Mouse (Mus musculus) stomach, embryonic 14.5 days (tissue): Measurements from ENCODE around the gene Slc12a9. TPM values are rescaled to one million over a fixed set of nuclear protein-coding genes. Genes with fewer than 3 reads are reported as not detected.
A peak's percentile ranks its signal among the peaks of the same experiment; 100 is the strongest.

Source experiments
- ATAC-seq: fragments of 200-750 bp; cut with Nextera tagmentation; 2 replicates; pipeline ENCODE4 v1.8.0; 2017; ENCODE audit warnings: low read depth, moderate TSS enrichment; ENCODE audit not compliant: insufficient number of reproducible peaks, insufficient read depth, low FRiP score
- H3K27ac ChIP-seq: fragments of 300-500 bp; sonication (generic); 2 replicates; pipeline ENCODE4 v1.5.1; 2014; ENCODE audit warnings: mild to moderate bottlenecking, low read length, moderate library complexity, mixed read lengths
- H3K27me3 ChIP-seq: fragments of 300-500 bp; sonication (generic); 2 replicates; pipeline ENCODE4 v1.6.1; 2014; ENCODE audit warnings: low read length, control low read depth, mixed read lengths; ENCODE audit not compliant: control insufficient read depth, insufficient read depth
- H3K36me3 ChIP-seq: fragments of 300-500 bp; sonication (generic); 2 replicates; pipeline ENCODE4 v1.6.1; 2014; ENCODE audit warnings: mild to moderate bottlenecking, control low read depth, low read length, moderate library complexity, mixed read lengths; ENCODE audit not compliant: control insufficient read depth, insufficient read depth
- H3K4me1 ChIP-seq: fragments of 300-500 bp; sonication (generic); 2 replicates; pipeline ENCODE4 v1.6.1; 2014; ENCODE audit warnings: low read length, control low read depth, mixed read lengths; ENCODE audit not compliant: control insufficient read depth, insufficient read depth
- H3K4me2 ChIP-seq: fragments of 300-500 bp; sonication (generic); replicated peaks from 2 replicates; pipeline ENCODE4 v1.6.1; 2014; ENCODE audit warnings: low read depth, low read length, control low read depth
- H3K4me3 ChIP-seq: fragments of 300-500 bp; sonication (generic); 2 replicates; pipeline ENCODE4 v1.5.1; 2014; ENCODE audit warnings: low read depth, low read length, control low read depth
- H3K9ac ChIP-seq: fragments of 300-500 bp; sonication (generic); replicated peaks from 2 replicates; pipeline ENCODE4 v1.6.1; 2014; ENCODE audit warnings: low read depth, mild to moderate bottlenecking, control low read depth, low read length, moderate library complexity, mixed read lengths
- H3K9me3 ChIP-seq: fragments of 300-500 bp; sonication (generic); 2 replicates; pipeline ENCODE4 v1.6.1; 2016; ENCODE audit warnings: low read depth, low read length, control low read depth; ENCODE audit not compliant: control insufficient read depth
- whole genome bisulfite sequencing: fragments of 180-500 bp; shearing (Covaris S2); extraction: QIAGEN DNeasy Blood & Tissue Kit; methylation state at CpG from one replicate; pipeline ENCODE4 v1.1.7; 2014; 5-methylcytosine and 5-hydroxymethylcytosine counted together
- polyA plus RNA-seq: library from polyadenylated mRNA; unstranded; fragments of >200 nt; fragmentation: Nextera tagmentation; extraction: Ambion mirVana; gene quantifications from 2 replicates; pipeline ENCODE4 v1.2.1, GENCODE M21; 2014

Slc12a9 gene
- polyA plus RNA-seq, result 8.0 and 10.1 TPM in 2 replicates

- ATAC-seq, result peak; percentile 82
- under 1% methylated on average over 44 of the region's 44 CpGs for WGBS
Observed at GRCm38 (mm10) chr5:137333512-137334174, at the start of gene Slc12a9. Slc12a9 (minus strand) TSS chr5:137333597.

GRCm38 (mm10) chr5:137381152-137381551 is 47.8 kb upstream of the Slc12a9 start:
- H3K9me3 ChIP-seq, result no peaks in the 10 kb centered on the region
- ATAC-seq, result no peak
- H3K27ac ChIP-seq, result no peak overlapping the region
- H3K27me3 ChIP-seq, result no peaks in the 10 kb centered on the region
- H3K9ac ChIP-seq, result no peak overlapping the region
- H3K4me2 ChIP-seq, result no peak overlapping the region
- H3K36me3 ChIP-seq, result no peaks in the 10 kb centered on the region
- peaks cover 6% of the 10 kb centered on the region; the same call in 1 of the 2 replicates for H3K4me1 ChIP-seq
- WGBS, result 51% methylated on average over 4 of the region's 4 CpGs
- no peak overlapping the region for H3K4me3 ChIP-seq

More at GRCm38 (mm10) chr5:137333512-137334174, at the start of gene Slc12a9:
- Histone ChIP-seq H3K27me3 (no peaks in the 10 kb centered on the region), H3K4me2 (peak within 1 kb of the TSS; percentile 90), H3K4me1 (no peaks in the 10 kb centered on the region; the same call in 1 of the 2 replicates), H3K36me3 (no peaks in the 10 kb centered on the region), H3K9ac (peak within 1 kb of the TSS; percentile 52; the same call in 1 of the 2 replicates), H3K9me3 (no peaks in the 10 kb centered on the region), H3K27ac (peak within 1 kb of the TSS; percentile 33; the same call in 1 of the 2 replicates), H3K4me3 (peak within 1 kb of the TSS; percentile 63)

DNA sequence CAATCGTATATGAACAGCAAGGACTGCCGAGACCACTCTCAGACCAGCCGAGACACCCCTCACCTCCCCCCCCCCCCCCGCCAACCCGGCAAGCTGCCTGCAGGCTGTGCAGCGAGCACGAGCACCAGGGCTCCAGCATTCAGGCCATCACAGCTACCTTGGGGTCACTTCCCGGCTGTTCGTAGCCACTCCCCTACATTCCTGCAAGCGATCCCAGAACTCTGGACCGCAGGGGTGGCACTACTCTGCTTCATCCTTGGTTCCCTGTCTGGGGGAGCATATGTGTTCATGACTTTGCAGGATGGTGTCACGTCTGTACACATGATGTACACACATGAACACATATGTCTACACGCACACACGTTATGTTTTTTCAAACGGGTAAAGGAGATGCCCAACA is 44.2 kb upstream of the Slc12a9 start:
- WGBS, result 25% methylated on average over 11 of the region's 15 CpGs
- Histone ChIP-seq H3K36me3 (peaks cover 20% of the 10 kb centered on the region), H3K4me2 (peak overlapping the region; percentile 23; the same call in 1 of the 2 replicates), H3K4me3 (no peak overlapping the region), H3K27me3 (no peaks in the 10 kb centered on the region), H3K4me1 (peaks cover 13% of the 10 kb centered on the region), H3K27ac (no peak overlapping the region), H3K9me3 (no peaks in the 10 kb centered on the region), H3K9ac (no peak overlapping the region)
- no peak for ATAC-seq

DNA sequence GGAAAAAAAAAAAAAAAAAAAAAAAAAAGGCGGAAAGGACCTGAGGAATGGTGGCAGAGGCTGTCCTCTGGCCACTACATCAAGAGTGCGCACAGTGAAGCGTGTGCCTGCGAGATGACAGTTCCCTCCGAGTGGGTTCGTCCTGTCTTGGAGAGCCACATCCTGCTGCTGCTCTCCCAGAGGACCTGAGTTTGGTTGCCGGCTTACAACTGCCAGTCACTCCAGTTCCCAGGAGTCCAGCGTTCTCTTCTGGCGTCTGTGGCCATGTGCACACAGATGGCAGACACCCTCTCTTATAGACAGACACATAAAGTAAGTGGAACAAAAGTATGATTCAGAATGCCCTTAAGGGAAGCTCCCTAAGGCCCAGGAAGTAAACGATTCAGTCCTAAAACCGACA is 43.8 kb upstream of the Slc12a9 start:
- Histone ChIP-seq H3K27ac (0 out of 2 replicates have a peak overlapping the region, but pooled peaks have one; percentile 55), H3K9ac (no peak overlapping the region; the same call in 1 of the 2 replicates), H3K36me3 (peaks cover 24% of the 10 kb centered on the region), H3K27me3 (no peaks in the 10 kb centered on the region), H3K9me3 (no peaks in the 10 kb centered on the region), H3K4me3 (no peak overlapping the region), H3K4me2 (peak overlapping the region; percentile 23; the same call in 1 of the 2 replicates), H3K4me1 (peaks cover 13% of the 10 kb centered on the region)
- WGBS, result 24% methylated on average over 11 of the region's 11 CpGs
- ATAC-seq, result peak; percentile 5; the same call in 1 of the 2 replicates

- H3K36me3 ChIP-seq, result peaks cover 29% of the 10 kb centered on the region
- no peak overlapping the region for H3K27ac ChIP-seq
- peaks cover 13% of the 10 kb centered on the region for H3K4me1 ChIP-seq
- H3K9me3 ChIP-seq, result no peaks in the 10 kb centered on the region
- WGBS, result 54% methylated on average over 9 of the region's 9 CpGs
- H3K4me3 ChIP-seq, result no peak overlapping the region
- no peak overlapping the region for H3K4me2 ChIP-seq
- H3K27me3 ChIP-seq, result no peaks in the 10 kb centered on the region
- ATAC-seq, result peak; percentile 16; the same call in 1 of the 2 replicates
- H3K9ac ChIP-seq, result no peak overlapping the region
Observed at GRCm38 (mm10) chr5:137376722-137377121, 43.3 kb upstream of the Slc12a9 start.

DNA sequence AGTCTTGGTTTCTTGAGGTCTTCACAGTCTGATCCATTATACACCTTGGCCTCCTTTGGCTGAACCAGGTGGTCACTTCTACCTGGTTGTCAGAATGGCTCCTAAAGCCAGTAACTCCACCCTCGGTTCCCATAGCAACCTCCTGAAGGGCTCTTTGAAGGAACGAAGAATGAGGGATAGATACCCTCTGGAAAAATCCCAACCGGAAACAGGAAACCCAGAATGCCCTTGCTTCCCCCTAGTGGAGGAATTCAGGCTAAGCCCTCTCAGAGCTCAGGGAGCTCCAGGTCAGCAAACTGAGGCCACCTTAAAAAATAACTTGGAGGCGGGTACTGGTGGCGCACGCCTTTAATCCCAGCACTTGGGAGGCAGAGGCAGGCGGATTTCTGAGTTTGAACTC is 42.8 kb upstream of the Slc12a9 start:
- Histone ChIP-seq H3K9me3 (no peaks in the 10 kb centered on the region), H3K36me3 (peaks cover 34% of the 10 kb centered on the region), H3K4me1 (peaks cover 13% of the 10 kb centered on the region), H3K27me3 (no peaks in the 10 kb centered on the region), H3K27ac (peak overlapping the region; percentile 27; the same call in 1 of the 2 replicates), H3K9ac (no peak overlapping the region), H3K4me3 (no peak overlapping the region), H3K4me2 (no peak overlapping the region)
- WGBS, result 39% methylated on average over 7 of the region's 7 CpGs
- ATAC-seq, result no peak

DNA sequence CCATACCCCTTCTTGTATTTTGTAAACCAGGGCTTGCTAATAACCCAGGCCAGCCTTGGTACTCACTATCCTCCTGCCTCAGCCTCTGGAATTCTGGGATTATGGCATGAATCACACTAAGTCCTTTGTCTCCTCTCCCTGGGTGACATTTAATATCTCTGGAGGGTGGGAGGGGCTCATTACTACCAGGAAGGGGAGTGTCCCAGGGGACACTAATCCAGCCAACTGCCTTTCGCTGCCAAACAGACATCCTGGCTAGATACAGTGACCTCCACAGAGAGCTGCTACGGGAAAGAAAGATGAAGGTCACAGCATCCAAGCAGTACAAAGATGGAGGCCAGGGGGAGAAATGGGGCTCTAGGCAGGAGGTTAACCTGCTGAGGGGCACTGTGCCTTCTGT is 42.2 kb upstream of the Slc12a9 start:
- H3K4me1 ChIP-seq, result peaks cover 13% of the 10 kb centered on the region
- no peaks in the 10 kb centered on the region for H3K9me3 ChIP-seq
- no peak overlapping the region for H3K4me3 ChIP-seq
- no peak overlapping the region for H3K4me2 ChIP-seq
- H3K36me3 ChIP-seq, result peaks cover 40% of the 10 kb centered on the region
- no peak overlapping the region for H3K9ac ChIP-seq
- no peaks in the 10 kb centered on the region for H3K27me3 ChIP-seq
- no peak for ATAC-seq
- H3K27ac ChIP-seq, result peak overlapping the region; percentile 30; the same call in 1 of the 2 replicates
- WGBS, result 36% methylated on average over 2 of the region's 2 CpGs

GRCm38 (mm10) chr5:137374521-137375080 is 41.2 kb upstream of the Slc12a9 start:
- 0 out of 2 replicates have a peak overlapping the region, but pooled peaks have one; percentile 10 for H3K27ac ChIP-seq
- 60% methylated on average over 4 of the region's 4 CpGs for WGBS
- H3K9ac ChIP-seq, result no peak overlapping the region
- ATAC-seq, result no peak
- H3K4me2 ChIP-seq, result no peak overlapping the region
- H3K36me3 ChIP-seq, result peaks cover 49% of the 10 kb centered on the region
- H3K9me3 ChIP-seq, result no peaks in the 10 kb centered on the region
- peaks cover 13% of the 10 kb centered on the region for H3K4me1 ChIP-seq
- H3K27me3 ChIP-seq, result no peaks in the 10 kb centered on the region
- H3K4me3 ChIP-seq, result no peak overlapping the region
